Mouse (Mus musculus): ENCODE results near the gene Fhdc1. TPM values are rescaled to one million over a fixed set of nuclear protein-coding genes. Genes with fewer than 3 reads are reported as not detected.

Fhdc1 gene
- polyA plus RNA-seq, 1 experiment from 2014 or later = 1.2 TPM

DNA sequence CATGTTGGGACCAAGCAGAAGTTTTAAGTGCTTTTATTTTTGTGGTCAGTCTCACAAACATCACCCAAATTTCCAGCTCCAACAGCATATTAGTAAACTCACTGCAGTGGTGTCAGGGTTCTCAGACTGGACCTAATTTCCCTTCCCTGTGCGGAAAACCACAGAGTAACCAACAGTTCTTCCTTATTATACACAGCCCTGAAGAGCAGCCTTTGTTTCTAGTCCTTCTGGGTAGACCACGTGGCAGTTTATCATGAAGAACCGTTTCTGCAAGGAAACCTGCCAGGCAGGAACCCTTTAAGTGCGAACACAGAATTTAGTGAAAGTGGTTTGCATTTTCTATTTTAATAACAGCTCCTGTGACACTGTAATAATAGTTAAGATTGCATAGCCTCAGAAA is 11.9 kb upstream of the Fhdc1 start:
- Histone ChIP-seq H3K27me3 (no peaks in the 10 kb centered on the region), H3K4me1 (replicated peaks) (no peaks in the 10 kb centered on the region), H3K36me3 (peaks cover 10% of the 10 kb centered on the region; the same call in 1 of the 2 replicates), H3K9me3 (replicated peaks) (no peaks in the 10 kb centered on the region), H3K9ac (no peak overlapping the region), H3K4me3 (no peak overlapping the region), H3K27ac (no peak overlapping the region), H3K4me2 (no peak overlapping the region)
- WGBS = 68% methylated on average over 4 of the region's 4 CpGs
- no peak for ATAC-seq (replicated peaks; ENCODE audit: insufficient number of reproducible peaks, insufficient read depth, low FRiP score, low read depth)

DNA sequence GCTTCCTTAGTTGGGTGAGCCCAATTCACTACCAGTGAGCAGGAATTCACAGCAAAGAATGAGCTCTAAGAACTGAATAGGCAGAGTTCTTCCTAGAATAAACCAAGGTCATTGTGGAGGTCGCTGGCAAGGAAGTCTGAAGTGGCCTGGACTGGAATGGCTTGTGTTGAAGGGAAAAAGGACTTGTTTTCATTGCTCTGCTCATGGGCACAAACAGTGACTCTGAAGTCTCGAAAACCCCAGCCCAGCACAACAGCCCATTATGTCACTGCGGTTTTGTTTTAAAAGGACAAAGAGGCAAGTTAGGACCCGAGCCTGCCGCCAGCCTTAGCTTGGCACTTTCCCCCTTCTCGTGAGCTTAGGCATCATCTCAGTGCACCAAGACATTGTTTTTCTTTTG is 8.5 kb upstream of the Fhdc1 start:
- WGBS = 58% methylated on average over 6 of the region's 6 CpGs
- Histone ChIP-seq H3K4me3 (no peak overlapping the region), H3K4me2 (no peak overlapping the region), H3K27me3 (no peaks in the 10 kb centered on the region), H3K9me3 (replicated peaks) (no peaks in the 10 kb centered on the region), H3K27ac (no peak overlapping the region), H3K4me1 (replicated peaks) (no peaks in the 10 kb centered on the region), H3K9ac (no peak overlapping the region), H3K36me3 (0 out of 2 replicates have a peak, but pooled peaks cover 4% of the 10 kb centered on the region)
- ATAC-seq (replicated peaks; ENCODE audit: insufficient number of reproducible peaks, insufficient read depth, low FRiP score, low read depth) = no peak

DNA sequence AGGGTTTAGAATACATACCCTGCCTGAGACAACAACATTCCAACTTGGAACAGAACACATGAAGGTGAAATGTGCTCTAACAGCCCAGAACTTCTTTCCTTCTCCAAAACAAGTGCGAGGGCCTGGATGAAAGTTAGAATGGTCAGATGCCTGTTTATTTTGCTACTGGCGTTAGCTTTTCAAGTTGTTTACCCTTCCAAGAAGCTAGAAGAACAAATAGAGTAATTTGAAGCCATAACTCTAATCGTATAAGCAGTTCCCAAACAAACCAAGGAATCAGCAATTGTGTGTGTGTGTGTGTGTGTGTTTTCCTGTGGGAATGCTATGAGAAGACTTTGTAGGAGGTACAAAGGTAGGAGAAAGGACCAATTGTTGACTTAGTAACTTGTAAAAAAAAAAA is 4.7 kb upstream of the Fhdc1 start:
- 90% methylated on average over 3 of the region's 3 CpGs for WGBS
- Histone ChIP-seq H3K27ac (no peak overlapping the region), H3K4me3 (no peak overlapping the region), H3K27me3 (peaks cover 18% of the 10 kb centered on the region), H3K4me2 (no peak overlapping the region), H3K36me3 (no peaks in the 10 kb centered on the region), H3K4me1 (replicated peaks) (peaks cover 12% of the 10 kb centered on the region), H3K9ac (no peak overlapping the region), H3K9me3 (replicated peaks) (no peaks in the 10 kb centered on the region)
- no peak for ATAC-seq (replicated peaks; ENCODE audit: insufficient number of reproducible peaks, insufficient read depth, low FRiP score, low read depth)

DNA sequence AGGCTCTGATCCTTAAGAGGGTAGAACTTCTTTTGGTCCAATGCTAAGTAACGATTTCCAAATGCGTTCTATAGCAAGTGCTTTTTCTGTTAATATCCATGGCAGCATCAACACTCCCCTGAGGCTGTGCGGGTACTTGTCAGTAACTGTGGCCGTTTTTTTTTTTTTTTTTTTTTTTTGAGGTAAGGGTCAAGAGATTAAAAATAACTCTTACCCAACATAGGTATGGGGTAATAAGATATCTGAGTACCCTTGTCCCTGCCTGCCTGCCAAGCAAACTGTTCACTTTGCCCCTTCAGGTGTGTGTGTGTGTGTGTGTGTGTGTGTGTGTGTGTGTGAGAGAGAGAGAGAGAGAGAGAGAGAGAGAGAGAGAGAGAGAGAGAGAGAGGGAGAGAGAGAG is 4.1 kb upstream of the Fhdc1 start:
- Histone ChIP-seq H3K4me2 (no peak overlapping the region), H3K9ac (no peak overlapping the region), H3K4me1 (replicated peaks) (peaks cover 18% of the 10 kb centered on the region), H3K9me3 (replicated peaks) (no peaks in the 10 kb centered on the region), H3K27ac (no peak overlapping the region), H3K4me3 (no peak overlapping the region), H3K36me3 (no peaks in the 10 kb centered on the region), H3K27me3 (peaks cover 21% of the 10 kb centered on the region)
- 59% methylated on average over 4 of the region's 4 CpGs for WGBS
- ATAC-seq (replicated peaks; ENCODE audit: insufficient number of reproducible peaks, insufficient read depth, low FRiP score, low read depth) = no peak

DNA sequence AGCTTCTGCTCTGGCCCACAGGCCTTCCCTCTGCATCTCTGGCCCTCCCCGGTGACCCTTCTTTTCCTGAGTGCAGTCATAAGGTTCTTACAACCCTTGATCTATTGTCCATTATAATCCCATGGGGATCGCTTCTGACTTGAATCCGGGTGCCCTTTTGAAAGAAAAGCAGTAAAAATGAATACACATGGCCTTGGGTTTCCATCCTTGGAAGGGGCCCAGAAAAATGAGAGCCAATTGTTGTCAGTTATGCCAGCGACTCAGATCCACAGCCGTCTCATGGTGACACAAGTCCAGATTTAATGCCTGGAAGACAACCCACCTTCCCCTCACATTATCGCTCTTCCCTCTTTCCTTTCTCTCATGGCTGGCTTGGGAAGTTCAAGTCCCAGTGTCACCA is 1.9 kb upstream of the Fhdc1 start:
- Histone ChIP-seq H3K4me2 (no peak overlapping the region), H3K9ac (no peak overlapping the region), H3K4me1 (replicated peaks) (peaks cover 24% of the 10 kb centered on the region), H3K9me3 (replicated peaks) (no peaks in the 10 kb centered on the region), H3K4me3 (no peak overlapping the region), H3K36me3 (no peaks in the 10 kb centered on the region), H3K27ac (no peak overlapping the region), H3K27me3 (peaks cover 44% of the 10 kb centered on the region)
- no peak for ATAC-seq (replicated peaks; ENCODE audit: insufficient number of reproducible peaks, insufficient read depth, low FRiP score, low read depth)
- WGBS = 89% methylated on average over 6 of the region's 6 CpGs

DNA sequence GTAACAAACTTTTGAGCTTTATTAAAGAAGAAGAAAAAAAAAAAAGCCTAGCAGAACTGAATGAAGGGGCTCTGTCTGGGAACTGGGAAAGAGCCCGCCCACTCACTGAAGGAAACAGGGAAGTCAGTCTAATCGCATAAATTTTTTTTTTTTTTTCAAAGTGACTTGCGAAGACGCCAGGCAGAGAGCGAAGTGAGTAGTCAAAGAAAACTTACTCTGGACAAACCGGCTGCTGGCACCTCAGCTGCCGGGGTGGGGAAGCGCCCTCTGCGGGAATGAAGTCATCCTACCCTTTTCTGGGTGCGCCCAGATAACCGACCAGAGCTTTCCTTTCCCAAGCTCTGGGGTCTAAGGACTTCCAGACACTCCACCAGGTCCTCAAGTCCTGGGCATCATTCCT is 875 bp upstream of the Fhdc1 start:
- Histone ChIP-seq H3K4me1 (replicated peaks) (peaks cover 24% of the 10 kb centered on the region), H3K36me3 (no peaks in the 10 kb centered on the region), H3K9me3 (replicated peaks) (no peaks in the 10 kb centered on the region), H3K9ac (peak overlapping the region; percentile 58; the same call in 1 of the 2 replicates), H3K4me3 (peak overlapping the region; percentile 64), H3K27ac (no peak overlapping the region), H3K4me2 (peak overlapping the region; percentile 99), H3K27me3 (peaks cover 52% of the 10 kb centered on the region)
- no peak; the same call in 1 of the 2 replicates for ATAC-seq (replicated peaks; ENCODE audit: insufficient number of reproducible peaks, insufficient read depth, low FRiP score, low read depth)
- WGBS = 5% methylated on average over 11 of the region's 11 CpGs

DNA sequence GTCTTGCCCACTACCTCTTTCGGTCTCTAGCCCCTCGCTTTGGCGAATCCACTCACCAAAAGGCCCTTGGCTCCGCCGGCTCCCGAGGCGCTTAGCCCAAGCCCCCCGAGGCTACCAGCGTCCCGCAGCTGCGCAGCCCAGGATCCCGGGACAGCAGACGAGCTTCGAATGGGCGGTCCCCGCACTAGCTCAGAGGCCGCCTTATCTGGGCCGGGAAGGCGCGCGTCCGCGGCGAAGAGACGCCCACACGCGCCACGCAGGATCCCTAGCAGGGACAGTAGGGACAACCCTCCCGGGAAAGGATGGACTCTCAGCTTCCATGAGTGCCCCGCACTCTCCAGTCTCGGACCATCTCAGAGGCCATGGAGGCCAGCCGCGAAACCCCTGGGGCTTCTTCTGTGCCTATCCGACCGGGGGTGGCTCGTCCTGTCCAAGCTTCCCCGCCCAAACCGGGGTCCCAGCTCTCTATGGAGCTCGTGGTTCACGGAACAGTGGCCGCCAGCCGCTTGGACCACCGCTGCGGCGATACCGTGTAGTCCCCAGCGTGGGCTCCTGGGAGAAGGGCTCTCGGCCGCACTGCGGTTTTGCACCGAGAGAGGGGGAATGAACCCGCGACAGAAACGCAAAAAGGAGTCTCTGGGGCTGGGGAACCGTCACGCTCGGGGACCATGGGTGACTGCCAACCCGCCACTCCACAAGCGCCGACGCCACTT is 780 bp downstream of the Fhdc1 start:
- WGBS = under 1% methylated on average over 61 of the region's 61 CpGs
- no peak overlapping the region for H3K27ac ChIP-seq

DNA sequence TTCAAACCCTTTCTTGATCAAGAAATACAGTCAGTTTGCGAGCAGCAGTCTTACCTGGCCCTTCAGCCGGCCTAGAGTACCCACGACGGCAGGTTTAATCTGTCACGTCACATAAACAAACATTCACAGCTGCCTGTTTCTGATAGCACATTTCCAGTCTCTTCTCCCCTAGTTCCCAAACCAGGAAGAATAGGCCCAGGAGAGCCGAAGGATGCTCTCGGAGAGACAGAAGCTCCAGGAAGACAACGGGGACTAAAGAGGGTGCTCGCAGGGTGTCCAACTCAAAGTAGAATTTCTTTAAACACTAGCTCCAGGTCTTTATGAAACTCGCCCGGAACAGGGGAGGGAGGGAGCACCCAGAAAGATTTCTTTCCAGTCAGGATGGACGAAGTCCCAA is 1.3 kb downstream of the Fhdc1 start:
- Histone ChIP-seq H3K4me1 (replicated peaks) (peaks cover 24% of the 10 kb centered on the region), H3K27ac (no peak overlapping the region), H3K4me2 (peak overlapping the region; percentile 99), H3K9me3 (replicated peaks) (no peaks in the 10 kb centered on the region), H3K27me3 (peaks cover 67% of the 10 kb centered on the region), H3K36me3 (no peaks in the 10 kb centered on the region), H3K9ac (0 out of 2 replicates have a peak overlapping the region, but pooled peaks have one; percentile 58), H3K4me3 (peak overlapping the region; percentile 64)
- no peak for ATAC-seq (replicated peaks; ENCODE audit: insufficient number of reproducible peaks, insufficient read depth, low FRiP score, low read depth)
- 9% methylated on average over 12 of the region's 12 CpGs for WGBS

More for the DNA sequence above, 780 bp downstream of the Fhdc1 start:
- Histone ChIP-seq H3K27me3 (peaks cover 61% of the 10 kb centered on the region), H3K36me3 (no peaks in the 10 kb centered on the region), H3K4me3 (peak overlapping the region; percentile 64), H3K4me1 (replicated peaks) (peaks cover 24% of the 10 kb centered on the region), H3K4me2 (peak overlapping the region; percentile 99), H3K9ac (peak overlapping the region; percentile 58), H3K9me3 (replicated peaks) (no peaks in the 10 kb centered on the region)
- peak; percentile 53 for ATAC-seq (replicated peaks; ENCODE audit: insufficient number of reproducible peaks, insufficient read depth, low FRiP score, low read depth)

DNA sequence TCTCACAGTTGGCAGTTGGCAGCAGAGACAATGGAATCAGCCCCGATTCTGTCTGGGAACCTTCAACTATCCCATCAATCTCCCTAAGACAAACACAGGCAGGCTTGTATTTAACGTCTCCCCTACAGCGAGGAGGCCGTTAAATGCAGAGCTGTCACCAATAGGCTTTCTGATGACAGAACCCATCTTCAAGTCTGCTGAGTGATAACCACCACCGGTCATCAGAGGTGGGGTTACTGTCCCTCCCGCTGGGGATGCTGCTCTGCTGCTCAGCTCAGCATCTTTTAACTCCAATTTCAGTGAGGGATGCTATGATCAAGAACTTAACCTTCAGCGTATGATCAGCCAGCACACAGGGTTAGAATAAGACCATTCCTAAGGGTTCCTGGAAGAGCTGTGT is 2.0 kb downstream of the Fhdc1 start:
- ATAC-seq (replicated peaks; ENCODE audit: insufficient number of reproducible peaks, insufficient read depth, low FRiP score, low read depth) = no peak
- Histone ChIP-seq H3K9me3 (replicated peaks) (no peaks in the 10 kb centered on the region), H3K9ac (no peak overlapping the region), H3K4me3 (peak overlapping the region; percentile 64; the same call in 1 of the 2 replicates), H3K27me3 (peaks cover 69% of the 10 kb centered on the region), H3K4me2 (no peak overlapping the region), H3K4me1 (replicated peaks) (peaks cover 30% of the 10 kb centered on the region), H3K27ac (no peak overlapping the region), H3K36me3 (no peaks in the 10 kb centered on the region)
- 19% methylated on average over 7 of the region's 7 CpGs for WGBS

DNA sequence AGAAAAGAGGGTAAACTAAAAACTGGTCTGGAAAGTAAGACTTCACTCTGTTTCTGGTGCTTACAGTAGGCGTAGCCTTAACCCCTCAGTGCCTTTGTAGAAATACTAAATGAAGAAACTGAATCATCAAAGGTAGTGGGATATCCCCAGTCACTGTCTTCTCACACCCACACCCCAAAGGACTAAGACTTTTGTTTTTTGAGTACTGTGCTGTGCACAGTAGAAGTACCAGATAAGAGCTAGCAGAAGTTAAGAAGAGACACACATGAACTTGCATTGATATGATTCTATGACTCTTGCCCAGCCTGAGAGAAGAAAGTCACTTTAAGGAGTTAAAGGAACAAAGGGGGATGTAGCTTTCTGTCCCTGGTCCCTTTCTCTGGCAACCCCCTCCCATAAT is 2.7 kb downstream of the Fhdc1 start:
- no peaks in the 10 kb centered on the region for H3K9me3 ChIP-seq (replicated peaks)
- no peak for ATAC-seq (replicated peaks; ENCODE audit: insufficient number of reproducible peaks, insufficient read depth, low FRiP score, low read depth)
- H3K9ac ChIP-seq = no peak overlapping the region
- peaks cover 37% of the 10 kb centered on the region for H3K4me1 ChIP-seq (replicated peaks)
- H3K4me3 ChIP-seq = no peak overlapping the region
- WGBS = 83% methylated on average over 1 of the region's 1 CpGs
- peaks cover 63% of the 10 kb centered on the region for H3K27me3 ChIP-seq
- no peak overlapping the region for H3K27ac ChIP-seq
- H3K4me2 ChIP-seq = no peak overlapping the region
- no peaks in the 10 kb centered on the region for H3K36me3 ChIP-seq

DNA sequence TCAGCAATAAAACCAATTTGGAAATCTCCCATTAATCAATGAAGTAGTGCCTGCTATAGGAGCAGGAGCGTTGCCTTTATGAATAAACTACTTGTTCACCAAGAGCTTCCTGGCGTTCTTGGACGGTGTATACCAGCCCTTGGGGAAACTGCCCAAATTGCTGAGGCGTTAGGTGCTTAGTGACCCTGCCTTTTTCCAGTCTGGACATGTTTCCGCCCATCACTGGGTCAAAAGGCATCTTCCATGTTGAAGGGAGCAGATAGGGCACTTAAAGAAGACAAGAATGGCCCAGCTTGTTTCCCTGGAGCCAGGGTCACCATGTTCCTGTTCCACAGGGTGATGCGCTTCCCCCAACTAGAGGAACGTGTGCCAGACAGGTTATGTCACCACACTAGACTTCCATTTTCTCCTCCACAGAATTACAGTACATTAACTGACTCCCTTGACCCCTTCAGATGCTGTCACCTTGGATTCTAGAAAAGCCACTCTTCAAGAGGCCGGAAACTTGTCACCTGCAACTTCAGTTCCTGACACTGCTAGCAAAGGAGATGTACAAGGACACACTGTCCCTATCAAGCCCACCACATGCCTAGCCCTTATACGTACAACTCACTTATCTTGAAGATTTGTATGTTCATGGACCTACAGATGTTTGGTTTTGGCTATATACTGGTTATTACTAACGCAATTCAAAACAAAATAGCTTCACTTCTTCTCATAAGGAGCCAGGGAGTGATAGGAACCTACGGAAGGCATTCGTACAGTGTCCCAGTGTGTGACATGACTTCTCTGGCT is 5.1 kb downstream of the Fhdc1 start:
- Histone ChIP-seq H3K36me3 (no peaks in the 10 kb centered on the region), H3K4me2 (no peak overlapping the region), H3K9me3 (replicated peaks) (no peaks in the 10 kb centered on the region), H3K27me3 (peaks cover 53% of the 10 kb centered on the region), H3K27ac (no peak overlapping the region), H3K4me3 (no peak overlapping the region), H3K4me1 (replicated peaks) (peaks cover 27% of the 10 kb centered on the region), H3K9ac (no peak overlapping the region)
- ATAC-seq (replicated peaks; ENCODE audit: insufficient number of reproducible peaks, insufficient read depth, low FRiP score, low read depth) = no peak
- WGBS = 85% methylated on average over 12 of the region's 12 CpGs

Measured in heart, embryonic 15.5 days (tissue).